Mouse (Mus musculus) heart, embryonic 10.5 days (tissue): ENCODE measurements at regions not wholly inside any gene's neighbourhood (a gene's known extent, or its start where the extent isn't known, plus 50 kb on each side); places are given as distances from the start of the nearest gene placed in this dataset.
A peak's percentile ranks its signal among the peaks of the same experiment; 100 is the strongest.
"Not testable (repeated sequence)": the region's sequence is repeated elsewhere in the genome, so short reads cannot be mapped to it uniquely, and the experiment has no call there.

Source experiments
- DNase-seq: peaks from one replicate; pipeline ENCODE4 v3.0.0-alpha.2; 2017; ENCODE audit warnings: low spot score
- H3K27ac ChIP-seq: fragments of 300-500 bp; sonication (generic); 2 replicates; pipeline ENCODE4 v1.5.1; 2016; ENCODE audit warnings: mild to moderate bottlenecking
- H3K27me3 ChIP-seq: fragments of 300-500 bp; sonication (generic); 2 replicates; pipeline ENCODE4 v1.6.1; 2016; ENCODE audit warnings: mild to moderate bottlenecking; ENCODE audit not compliant: poor library complexity, insufficient read depth, severe bottlenecking
- H3K36me3 ChIP-seq: fragments of 300-500 bp; sonication (generic); 2 replicates; pipeline ENCODE4 v1.6.1; 2016; ENCODE audit warnings: mild to moderate bottlenecking, moderate library complexity
- H3K4me1 ChIP-seq: fragments of 300-500 bp; sonication (generic); 2 replicates; pipeline ENCODE4 v1.6.1; 2016; ENCODE audit warnings: mild to moderate bottlenecking
- H3K4me3 ChIP-seq: fragments of 300-500 bp; sonication (generic); 2 replicates; pipeline ENCODE4 v1.5.1; 2016; ENCODE audit warnings: mild to moderate bottlenecking, moderate library complexity
- H3K9me3 ChIP-seq: fragments of 300-500 bp; sonication (generic); 2 replicates; pipeline ENCODE4 v1.6.1; 2016; ENCODE audit warnings: mild to moderate bottlenecking, moderate library complexity
- WGBS: fragments of 180-500 bp; shearing (Covaris S2); methylation state at CpG from one replicate; pipeline ENCODE4 v1.1.7; 2016; 5-methylcytosine and 5-hydroxymethylcytosine counted together

GRCm38 (mm10) chr3:110880472-110880871 lies 629.7 kb upstream of the Prmt6 start:
- H3K4me3 ChIP-seq, H3K27me3 ChIP-seq, H3K9me3 ChIP-seq, H3K4me1 ChIP-seq, H3K36me3 ChIP-seq, DNase-seq: not testable (repeated sequence)
- H3K27ac ChIP-seq = 0 out of 2 replicates have a peak overlapping the region, but pooled peaks have one; percentile 38
- 51% methylated on average over 2 of the region's 2 CpGs for WGBS

GRCm38 (mm10) chr3:110865989-110866388 lies 615.2 kb upstream of the Prmt6 start:
- H3K36me3 ChIP-seq = no peaks in the 10 kb centered on the region
- 64% methylated on average over 1 of the region's 1 CpGs for WGBS
- DNase-seq = no peak
- no peak overlapping the region for H3K4me3 ChIP-seq
- H3K9me3 ChIP-seq = no peaks in the 10 kb centered on the region
- H3K27me3 ChIP-seq = no peaks in the 10 kb centered on the region
- H3K4me1 ChIP-seq = no peaks in the 10 kb centered on the region
- H3K27ac ChIP-seq = no peak overlapping the region

- WGBS = 70% methylated on average over 2 of the region's 2 CpGs
- DNase-seq = no peak
These were observed 596.4 kb upstream of the Prmt6 start for GRCm38 (mm10) chr3:110847222-110847621.

GRCm38 (mm10) chr3:110820709-110821401 lies 570.1 kb upstream of the Prmt6 start:
- Histone ChIP-seq H3K9me3 (no peaks in the 10 kb centered on the region), H3K4me3 (no peak overlapping the region), H3K4me1 (no peaks in the 10 kb centered on the region), H3K27ac (no peak overlapping the region), H3K27me3 (no peaks in the 10 kb centered on the region), H3K36me3 (no peaks in the 10 kb centered on the region)
- WGBS = 80% methylated on average over 3 of the region's 3 CpGs
- no peak for DNase-seq

More at GRCm38 (mm10) chr3:110847222-110847621, 596.4 kb upstream of the Prmt6 start:
- Histone ChIP-seq H3K27ac (no peak overlapping the region), H3K9me3 (no peaks in the 10 kb centered on the region), H3K36me3 (no peaks in the 10 kb centered on the region), H3K4me3 (no peak overlapping the region), H3K4me1 (no peaks in the 10 kb centered on the region), H3K27me3 (no peaks in the 10 kb centered on the region)

GRCm38 (mm10) chr3:110789009-110789586 lies 538.3 kb upstream of the Prmt6 start:
- 24% methylated on average over 4 of the region's 4 CpGs for WGBS
- no peaks in the 10 kb centered on the region for H3K36me3 ChIP-seq
- no peak overlapping the region for H3K4me3 ChIP-seq
- no peaks in the 10 kb centered on the region for H3K9me3 ChIP-seq
- no peaks in the 10 kb centered on the region for H3K4me1 ChIP-seq
- H3K27ac ChIP-seq = peak overlapping the region; percentile 36; the same call in 1 of the 2 replicates
- DNase-seq = no peak
- no peaks in the 10 kb centered on the region for H3K27me3 ChIP-seq

- Histone ChIP-seq H3K27me3 (no peaks in the 10 kb centered on the region), H3K4me1 (no peaks in the 10 kb centered on the region), H3K36me3 (no peaks in the 10 kb centered on the region), H3K27ac (no peak overlapping the region), H3K4me3 (no peak overlapping the region), H3K9me3 (no peaks in the 10 kb centered on the region)
- DNase-seq = no peak
- WGBS = 80% methylated on average over 1 of the region's 1 CpGs
These were observed 504.5 kb upstream of the Prmt6 start for GRCm38 (mm10) chr3:110755266-110755665.

- Histone ChIP-seq H3K4me3 (no peak overlapping the region), H3K4me1 (no peaks in the 10 kb centered on the region), H3K9me3 (no peaks in the 10 kb centered on the region), H3K36me3 (no peaks in the 10 kb centered on the region), H3K27ac (no peak overlapping the region), H3K27me3 (no peaks in the 10 kb centered on the region)
- 39% methylated on average over 2 of the region's 2 CpGs for WGBS
- no peak for DNase-seq
These were observed 495.5 kb upstream of the Prmt6 start for GRCm38 (mm10) chr3:110746273-110746672.

- H3K9me3 ChIP-seq = no peaks in the 10 kb centered on the region
- no peaks in the 10 kb centered on the region for H3K27me3 ChIP-seq
- H3K27ac ChIP-seq = no peak overlapping the region
- DNase-seq = no peak
- H3K36me3 ChIP-seq = no peaks in the 10 kb centered on the region
- no peak overlapping the region for H3K4me3 ChIP-seq
- no peaks in the 10 kb centered on the region for H3K4me1 ChIP-seq
- 63% methylated on average over 4 of the region's 4 CpGs for WGBS
These were observed 449.3 kb upstream of the Prmt6 start for GRCm38 (mm10) chr3:110700122-110700521.

- no peaks in the 10 kb centered on the region for H3K9me3 ChIP-seq
- 41% methylated on average over 7 of the region's 7 CpGs for WGBS
- no peak overlapping the region for H3K4me3 ChIP-seq
- no peaks in the 10 kb centered on the region for H3K36me3 ChIP-seq
- no peak overlapping the region for H3K27ac ChIP-seq
- DNase-seq = no peak
- no peaks in the 10 kb centered on the region for H3K27me3 ChIP-seq
- H3K4me1 ChIP-seq = no peaks in the 10 kb centered on the region
These were observed 416.8 kb upstream of the Prmt6 start for GRCm38 (mm10) chr3:110667525-110668005.

GRCm38 (mm10) chr3:110666992-110667391 lies 416.2 kb upstream of the Prmt6 start:
- Histone ChIP-seq H3K4me3 (no peak overlapping the region), H3K27ac (no peak overlapping the region), H3K9me3 (no peaks in the 10 kb centered on the region), H3K36me3 (no peaks in the 10 kb centered on the region), H3K4me1 (no peaks in the 10 kb centered on the region), H3K27me3 (no peaks in the 10 kb centered on the region)
- DNase-seq = no peak
- WGBS = 70% methylated on average over 2 of the region's 2 CpGs

- WGBS = 66% methylated on average over 4 of the region's 4 CpGs
- DNase-seq = no peak
- H3K27me3 ChIP-seq = no peaks in the 10 kb centered on the region
- no peak overlapping the region for H3K4me3 ChIP-seq
- H3K4me1 ChIP-seq = no peaks in the 10 kb centered on the region
- H3K9me3 ChIP-seq = no peaks in the 10 kb centered on the region
- no peaks in the 10 kb centered on the region for H3K36me3 ChIP-seq
- no peak overlapping the region for H3K27ac ChIP-seq
These were observed 406.8 kb upstream of the Prmt6 start for GRCm38 (mm10) chr3:110657495-110658105.

- H3K4me3 ChIP-seq = no peak overlapping the region
- no peak overlapping the region for H3K27ac ChIP-seq
- H3K4me1 ChIP-seq = no peaks in the 10 kb centered on the region
- no peaks in the 10 kb centered on the region for H3K36me3 ChIP-seq
- H3K27me3 ChIP-seq = no peaks in the 10 kb centered on the region
- no peaks in the 10 kb centered on the region for H3K9me3 ChIP-seq
- DNase-seq = no peak
- WGBS = 74% methylated on average over 3 of the region's 3 CpGs
These were observed 375.5 kb upstream of the Prmt6 start for GRCm38 (mm10) chr3:110626326-110626725.

GRCm38 (mm10) chr3:110599175-110599853 lies 348.5 kb upstream of the Prmt6 start:
- Histone ChIP-seq H3K4me3 (no peak overlapping the region), H3K27ac (no peak overlapping the region), H3K36me3 (no peaks in the 10 kb centered on the region), H3K4me1 (no peaks in the 10 kb centered on the region), H3K9me3 (no peaks in the 10 kb centered on the region), H3K27me3 (no peaks in the 10 kb centered on the region)
- WGBS = 76% methylated on average over 4 of the region's 4 CpGs
- DNase-seq = no peak
